Mouse (Mus musculus) MEL (cell line): ENCODE measurements at regions not wholly inside any gene's neighbourhood (a gene's known extent, or its start where the extent isn't known, plus 50 kb on each side); places are given as distances from the start of the nearest gene placed in this dataset.

Source experiments
- DNase-seq: peaks from one replicate; pipeline ENCODE4 v3.0.0; 2011; ENCODE audit warnings: low read depth, low spot score
- H3K27ac ChIP-seq: 2 replicates; pipeline ENCODE4 v1.5.1; 2012; ENCODE audit warnings: low read depth, mild to moderate bottlenecking, control low read depth, low read length, moderate library complexity; ENCODE audit not compliant: control insufficient read depth
- H3K27me3 ChIP-seq, 2 experiments: fragments of 150-350 bp in 1 of 2; sonication (generic) in 1 of 2; 2 replicates each; pipeline ENCODE4 v1.6.1; 2012; ENCODE audit warnings: low read length in 2 of 2, mild to moderate bottlenecking in 2 of 2, improper control_type of control experiment in 1 of 2, moderate library complexity in 1 of 2; ENCODE audit not compliant: insufficient read depth in 2 of 2, control insufficient read depth in 1 of 2
- H3K36me3 ChIP-seq, 2 experiments: 2 replicates each; pipeline ENCODE4 v1.6.1; 2012 to 2014; ENCODE audit warnings: low read length in 2 of 2, improper control_type of control experiment in 1 of 2, inconsistent platforms in 1 of 2, mild to moderate bottlenecking in 1 of 2; ENCODE audit not compliant: insufficient read depth in 2 of 2, control insufficient read depth in 1 of 2
- H3K4me1 ChIP-seq, 2 experiments: fragments of 150-350 bp in 1 of 2; sonication (generic) in 1 of 2; 2 replicates each; pipeline ENCODE4 v1.6.1; 2012; ENCODE audit warnings: low read length in 2 of 2, improper control_type of control experiment in 1 of 2, mild to moderate bottlenecking in 1 of 2; ENCODE audit not compliant: insufficient read depth in 2 of 2, control insufficient read depth in 1 of 2
- H3K4me3 ChIP-seq, 2 experiments: fragments of 150-350 bp in 1 of 2; sonication (generic) in 1 of 2; 2 replicates each; pipeline ENCODE4 v1.5.1; 2012; ENCODE audit warnings: low read depth in 2 of 2, low read length in 2 of 2, mild to moderate bottlenecking in 2 of 2, moderate library complexity in 2 of 2, control low read depth in 1 of 2, improper control_type of control experiment in 1 of 2; ENCODE audit not compliant: control insufficient read depth in 1 of 2, insufficient read depth in 1 of 2
- H3K79me2 ChIP-seq: 2 replicates; pipeline ENCODE4 v1.6.1; 2012; ENCODE audit warnings: mild to moderate bottlenecking, low read length, moderate library complexity; ENCODE audit not compliant: control insufficient read depth, poor library complexity, insufficient read depth
- H3K9ac ChIP-seq: 2 replicates; pipeline ENCODE4 v1.6.1; 2012; ENCODE audit warnings: low read depth, mild to moderate bottlenecking, control low read depth, low read length, moderate library complexity; ENCODE audit not compliant: control insufficient read depth, poor library complexity, severe bottlenecking
- H3K9me3 ChIP-seq: fragments of 150-350 bp; sonication (generic); replicated peaks from 2 replicates; pipeline ENCODE4 v1.6.1; 2012; ENCODE audit warnings: mild to moderate bottlenecking, low read length, improper control_type of control experiment, moderate library complexity; ENCODE audit not compliant: insufficient read depth
- CHD1 ChIP-seq: IDR thresholded peaks from 2 replicates; pipeline ENCODE4 v1.6.1; 2012; ENCODE audit warnings: low read depth, mild to moderate bottlenecking, inconsistent platforms, low read length, improper control_type of control experiment
- CHD2 ChIP-seq: IDR thresholded peaks from 2 replicates; pipeline ENCODE4 v1.6.1; 2011; ENCODE audit warnings: low read length, improper control_type of control experiment
- CTCF ChIP-seq, 3 experiments: IDR thresholded peaks in 2 of 3; conservative IDR thresholded peaks in 1 of 3; 2 replicates each; pipeline ENCODE4 v1.5.1; 2011 to 2012; ENCODE audit warnings: low read length in 3 of 3, low read depth in 2 of 3, mild to moderate bottlenecking in 2 of 3, improper control_type of control experiment in 1 of 3, inconsistent platforms in 1 of 3, mixed read lengths in 1 of 3, moderate library complexity in 1 of 3; ENCODE audit not compliant: control insufficient read depth in 1 of 3, insufficient read depth in 1 of 3, poor library complexity in 1 of 3, severe bottlenecking in 1 of 3
- ETS1 ChIP-seq: IDR thresholded peaks from 2 replicates; pipeline ENCODE4 v1.6.1; 2012; ENCODE audit warnings: low read depth, mild to moderate bottlenecking, inconsistent platforms, low read length, improper control_type of control experiment, moderate library complexity
- GATA1 ChIP-seq: IDR thresholded peaks from 2 replicates; pipeline ENCODE4 v1.6.1; 2011; ENCODE audit warnings: low read depth, low read length, improper control_type of control experiment
- MAX ChIP-seq: IDR thresholded peaks from 2 replicates; pipeline ENCODE4 v1.6.1; 2011; ENCODE audit warnings: low read length, improper control_type of control experiment
- MEF2A ChIP-seq: IDR thresholded peaks from 2 replicates; pipeline ENCODE4 v1.6.1; 2014; ENCODE audit warnings: low read depth, mild to moderate bottlenecking, inconsistent platforms, low read length, improper control_type of control experiment; ENCODE audit not compliant: poor library complexity, insufficient replicate concordance, severe bottlenecking; ENCODE audit errors: extremely low read depth
- POLR2AphosphoS5 ChIP-seq: IDR thresholded peaks from 2 replicates; pipeline ENCODE4 v1.6.1; 2012; ENCODE audit warnings: low read depth, borderline replicate concordance, mild to moderate bottlenecking, inconsistent platforms, low read length, moderate library complexity, mixed read lengths
- RAD21 ChIP-seq: IDR thresholded peaks from 2 replicates; pipeline ENCODE4 v1.6.1; 2011; ENCODE audit warnings: mild to moderate bottlenecking, low read depth, low read length, improper control_type of control experiment
- SMC3 ChIP-seq: IDR thresholded peaks from 2 replicates; pipeline ENCODE4 v1.6.1; 2011; ENCODE audit warnings: low read depth, low read length, improper control_type of control experiment
- TBP ChIP-seq: IDR thresholded peaks from 2 replicates; pipeline ENCODE4 v1.8.0; 2011; ENCODE audit warnings: low read depth, low read length, improper control_type of control experiment
- USF1 ChIP-seq: IDR thresholded peaks from 2 replicates; pipeline ENCODE4 v1.6.1; 2014; ENCODE audit warnings: low read depth, mild to moderate bottlenecking, inconsistent platforms, low read length, improper control_type of control experiment, moderate library complexity
- ZKSCAN1 ChIP-seq: IDR thresholded peaks from 2 replicates; pipeline ENCODE4 v1.6.1; 2012; ENCODE audit warnings: low read depth, mild to moderate bottlenecking, inconsistent platforms, low read length, improper control_type of control experiment, moderate library complexity
- ZNF384 ChIP-seq: IDR thresholded peaks from 2 replicates; pipeline ENCODE4 v1.6.1; 2012; ENCODE audit warnings: low read depth, mild to moderate bottlenecking, inconsistent platforms, low read length, improper control_type of control experiment

GRCm38 (mm10) chr13:111957674-111958273 lies 149.0 kb upstream of the Map3k1 start:
- H3K9me3 ChIP-seq, result no peaks in the 10 kb centered on the region
- TF ChIP-seq CHD2 (no peak), CTCF (IDR thresholded peaks at IDR 0.05 in 2 of 3, conservative IDR thresholded peaks at IDR 0.05 in 1 of 3; ENCODE audit: control insufficient read depth in 1 of 3, insufficient read depth in 1 of 3, low read depth in 2 of 3, low read length in 3 of 3, poor library complexity in 1 of 3, severe bottlenecking in 1 of 3) (no peak), MEF2A (no peak)
- H3K79me2 ChIP-seq, result no peaks in the 10 kb centered on the region
- H3K4me1 ChIP-seq, result peaks cover 0 to 9% of the 10 kb centered on the region in 2 experiments; a peak in 2 of 4 replicates
- no peak overlapping the region for H3K4me3 ChIP-seq
- no peaks in the 10 kb centered on the region for H3K27me3 ChIP-seq
- no peak overlapping the region for H3K27ac ChIP-seq
- DNase-seq, result no peak
- peaks cover 0 to 2% of the 10 kb centered on the region in 2 experiments; a peak in 2 of 4 replicates for H3K36me3 ChIP-seq
- no peak overlapping the region for H3K9ac ChIP-seq

- no peaks in the 10 kb centered on the region for H3K79me2 ChIP-seq
- H3K36me3 ChIP-seq, result peaks cover 0 to 2% of the 10 kb centered on the region in 2 experiments; a peak in 2 of 4 replicates
- H3K27me3 ChIP-seq, result no peaks in the 10 kb centered on the region
- H3K9ac ChIP-seq, result no peak overlapping the region
- DNase-seq, result no peak
- no peaks in the 10 kb centered on the region for H3K9me3 ChIP-seq
- H3K4me3 ChIP-seq, result no peak overlapping the region
- peaks cover 0 to 9% of the 10 kb centered on the region in 2 experiments; a peak in 2 of 4 replicates for H3K4me1 ChIP-seq
- H3K27ac ChIP-seq, result no peak overlapping the region
- TF ChIP-seq MAX (no peak), USF1 (no peak), ETS1 (no peak), GATA1 (no peak), ZNF384 (no peak)
Measured at GRCm38 (mm10) chr13:111958421-111958820, 149.6 kb upstream of the Map3k1 start.

- no peaks in the 10 kb centered on the region for H3K79me2 ChIP-seq
- no peaks in the 10 kb centered on the region for H3K9me3 ChIP-seq
- TF ChIP-seq POLR2AphosphoS5 (no peak), RAD21 (peak; percentile 28), TBP (no peak), SMC3 (peak; percentile 41), USF1 (no peak), ZKSCAN1 (no peak), CHD1 (no peak), CTCF (IDR thresholded peaks at IDR 0.05 in 2 of 3, conservative IDR thresholded peaks at IDR 0.05 in 1 of 3; ENCODE audit: control insufficient read depth in 1 of 3, insufficient read depth in 1 of 3, low read depth in 2 of 3, low read length in 3 of 3, poor library complexity in 1 of 3, severe bottlenecking in 1 of 3) (peak; percentile 28 to 41 (median 30); a peak in 4 of 6 replicates)
- H3K4me1 ChIP-seq, result peaks cover 0 to 9% of the 10 kb centered on the region in 2 experiments; a peak in 2 of 4 replicates
- no peak overlapping the region for H3K27ac ChIP-seq
- no peak overlapping the region for H3K4me3 ChIP-seq
- peak; percentile 47 for DNase-seq
- H3K36me3 ChIP-seq, result peaks cover 0 to 2% of the 10 kb centered on the region in 2 experiments; a peak in 2 of 4 replicates
- H3K27me3 ChIP-seq, result no peaks in the 10 kb centered on the region
- no peak overlapping the region for H3K9ac ChIP-seq
Measured at GRCm38 (mm10) chr13:111960036-111960435, 151.2 kb upstream of the Map3k1 start.
